Mouse (Mus musculus) cerebellum, adult 11-12 months (tissue): ENCODE results near the gene Phb.

Source experiments
- DNase-seq: peaks from one replicate; pipeline ENCODE4 v3.0.0; 2022

The Phb gene

GRCm38 (mm10) chr11:95712563-95713224, 45.9 kb downstream of the Phb start, which contains the start of gene Zfp652:
TSS of gene Zfp652 (plus strand) at chr11:95712673.
- peak; percentile 97 for DNase-seq

- DNase-seq: peak; percentile 73
Observed at GRCm38 (mm10) chr11:95713225-95713810, 46.6 kb downstream of the Phb start.

GRCm38 (mm10) chr11:95713811-95714241, 47.1 kb downstream of the Phb start:
- no peak for DNase-seq

GRCm38 (mm10) chr11:95714411-95714810, 47.7 kb downstream of the Phb start:
- no peak for DNase-seq

GRCm38 (mm10) chr11:95716136-95716535, 49.4 kb downstream of the Phb start:
- no peak for DNase-seq

- DNase-seq: peak; percentile 34
Observed at GRCm38 (mm10) chr11:95719356-95719755, 52.6 kb downstream of the Phb start.

GRCm38 (mm10) chr11:95723287-95723686, 56.5 kb downstream of the Phb start, which contains the start of gene B130006D01Rik:
TSS of gene B130006D01Rik (plus strand) at chr11:95723587.
- no peak for DNase-seq

- DNase-seq: no peak
Observed at GRCm38 (mm10) chr11:95724466-95724865, 57.7 kb downstream of the Phb start.

- no peak for DNase-seq
Observed at GRCm38 (mm10) chr11:95726156-95726555, 59.4 kb downstream of the Phb start.

GRCm38 (mm10) chr11:95727947-95728346, 61.2 kb downstream of the Phb start:
- DNase-seq: no peak

GRCm38 (mm10) chr11:95728916-95729907, 62.5 kb downstream of the Phb start:
- DNase-seq: no peak
